Mouse (Mus musculus) limb, embryonic 11.5 days (tissue): Measurements from ENCODE around the gene Ccl7. TPM values are rescaled to one million over a fixed set of nuclear protein-coding genes. Genes with fewer than 3 reads are reported as not detected.
A peak's percentile ranks its signal among the peaks of the same experiment; 100 is the strongest.

ENCODE experiments used
- ATAC-seq: fragments of 200-750 bp; cut with Nextera tagmentation; 2 replicates; pipeline ENCODE4 v1.8.0; 2017; ENCODE audit warnings: low read depth; ENCODE audit not compliant: insufficient number of reproducible peaks, low FRiP score, low TSS enrichment
- DNase-seq: peaks from one replicate; pipeline ENCODE4 v3.0.0-alpha.2; 2015; ENCODE audit warnings: low spot score
- H3K27ac ChIP-seq: fragments of 300-500 bp; sonication (generic); replicated peaks from 2 replicates; pipeline ENCODE4 v1.5.1; 2014; ENCODE audit warnings: low read depth, mild to moderate bottlenecking, low read length
- H3K27me3 ChIP-seq: fragments of 300-500 bp; sonication (generic); 2 replicates; pipeline ENCODE4 v1.6.1; 2014; ENCODE audit warnings: mild to moderate bottlenecking, low read length, mixed read lengths; ENCODE audit not compliant: control insufficient read depth, insufficient read depth
- H3K36me3 ChIP-seq: fragments of 300-500 bp; sonication (generic); 2 replicates; pipeline ENCODE4 v1.6.1; 2014; ENCODE audit warnings: mild to moderate bottlenecking, low read length, moderate library complexity, mixed read lengths; ENCODE audit not compliant: control insufficient read depth, insufficient read depth
- H3K4me1 ChIP-seq: fragments of 300-500 bp; sonication (generic); 2 replicates; pipeline ENCODE4 v1.6.1; 2014; ENCODE audit warnings: low read length, mixed read lengths; ENCODE audit not compliant: control insufficient read depth, insufficient read depth
- H3K4me2 ChIP-seq: fragments of 300-500 bp; sonication (generic); 2 replicates; pipeline ENCODE4 v1.6.1; 2014; ENCODE audit warnings: low read depth, mild to moderate bottlenecking, moderate library complexity; ENCODE audit not compliant: severe bottlenecking
- H3K4me3 ChIP-seq: fragments of 300-500 bp; sonication (generic); 2 replicates; pipeline ENCODE4 v1.5.1; 2014; ENCODE audit warnings: low read depth, low read length
- H3K9ac ChIP-seq: fragments of 300-500 bp; sonication (generic); 2 replicates; pipeline ENCODE4 v1.6.1; 2014; ENCODE audit warnings: mild to moderate bottlenecking, low read length
- H3K9me3 ChIP-seq: fragments of 300-500 bp; sonication (generic); 2 replicates; pipeline ENCODE4 v1.6.1; 2016; ENCODE audit warnings: low read length; ENCODE audit not compliant: control insufficient read depth
- WGBS: fragments of 180-500 bp; shearing (Covaris S2); extraction: QIAGEN DNeasy Blood & Tissue Kit; methylation state at CpG from one replicate; pipeline ENCODE4 v1.1.7; 2014; 5-methylcytosine and 5-hydroxymethylcytosine counted together
- polyA plus RNA-seq: library from polyadenylated mRNA; unstranded; fragments of >200 nt; fragmentation: Nextera tagmentation; extraction: Ambion mirVana; gene quantifications from 2 replicates; pipeline ENCODE4 v1.2.1, GENCODE M21; 2014

Gene Ccl7
- polyA plus RNA-seq, result not detected in 2 replicates

DNA sequence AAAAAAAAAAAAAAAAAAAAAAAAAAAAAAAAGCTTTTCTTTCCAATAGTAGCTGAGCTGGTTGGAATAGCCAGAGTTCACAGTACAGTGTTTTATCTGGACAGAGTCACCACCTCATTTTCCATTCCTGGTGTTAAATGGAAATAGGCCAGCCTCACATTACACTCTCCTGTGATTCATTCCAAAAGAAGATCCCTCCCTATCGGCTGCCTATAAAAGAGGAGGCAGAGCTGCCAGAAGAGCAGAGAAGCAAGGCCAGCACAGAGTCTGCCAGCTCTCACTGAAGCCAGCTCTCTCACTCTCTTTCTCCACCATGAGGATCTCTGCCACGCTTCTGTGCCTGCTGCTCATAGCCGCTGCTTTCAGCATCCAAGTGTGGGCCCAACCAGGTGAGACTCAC, at the start of gene Ccl7:
TSS of gene Ccl7 (plus strand) at position 242 of the 400 bp plus-strand sequence.
- H3K9me3 ChIP-seq, result no peaks in the 10 kb centered on the region
- ATAC-seq (no peak), DNase-seq (no peak)
- no peaks in the 10 kb centered on the region for H3K4me1 ChIP-seq
- no peaks in the 10 kb centered on the region for H3K36me3 ChIP-seq
- no peaks in the 10 kb centered on the region for H3K27me3 ChIP-seq
- no peak within 1 kb of the TSS for H3K27ac ChIP-seq
- no peak within 1 kb of the TSS for H3K9ac ChIP-seq
- 74% methylated on average over 3 of the region's 3 CpGs for WGBS
- H3K4me2 ChIP-seq, result no peak within 1 kb of the TSS
- H3K4me3 ChIP-seq, result no peak within 1 kb of the TSS

DNA sequence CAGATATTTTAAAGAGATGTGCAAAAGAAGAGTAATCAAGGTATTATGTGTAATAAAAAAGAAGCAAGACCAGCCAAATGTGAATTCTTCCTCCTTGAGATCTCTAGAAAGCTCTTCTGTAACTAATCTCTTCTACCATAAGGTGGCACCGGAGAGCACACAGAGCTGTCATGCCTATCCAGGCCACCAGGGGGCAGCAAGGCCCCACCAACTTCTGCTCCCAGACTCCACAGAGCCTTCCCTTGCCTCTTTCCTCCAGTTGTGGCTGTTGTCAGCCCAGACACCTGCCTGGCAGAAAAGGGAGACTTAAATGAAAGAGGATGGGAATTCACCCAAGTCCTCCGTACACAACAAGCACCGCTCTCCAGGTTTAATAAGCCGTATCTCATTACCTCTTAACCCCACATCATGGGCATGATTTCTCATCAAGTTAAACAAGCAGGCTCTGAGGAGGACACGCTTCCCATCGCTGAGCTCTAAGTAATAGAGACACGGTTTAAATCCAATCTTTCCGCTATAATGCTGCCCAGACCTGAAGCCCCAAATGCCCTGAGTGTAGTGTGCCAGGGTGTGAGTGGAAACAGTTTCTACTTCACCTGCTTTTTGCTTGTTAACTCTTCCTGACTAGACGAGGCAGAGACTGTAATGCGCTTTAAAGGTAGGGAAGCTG, 49.2 kb upstream of the Ccl7 start:
- no peak for ATAC-seq
- H3K27ac ChIP-seq, result no peak overlapping the region

DNA sequence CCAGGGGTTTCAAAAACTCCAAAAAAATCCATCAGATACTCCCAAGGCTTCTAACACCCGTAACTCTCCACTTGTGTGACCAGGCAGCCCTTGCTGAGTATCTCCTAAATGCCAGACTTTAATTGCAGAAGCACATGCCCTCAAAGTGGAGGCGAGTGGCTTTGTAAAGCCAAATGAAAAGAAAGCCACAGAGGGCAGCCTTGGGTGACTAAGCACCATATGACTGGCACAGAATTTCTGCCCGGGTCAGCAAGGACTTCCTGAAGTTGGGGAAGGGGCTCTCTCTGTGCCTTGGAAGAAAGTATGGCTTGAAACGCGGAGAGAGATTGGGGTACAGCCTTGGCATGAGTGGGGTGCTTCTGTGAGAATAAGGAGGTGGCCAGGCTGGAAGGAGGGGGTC, 48.4 kb upstream of the Ccl7 start:
- DNase-seq, result no peak
- Histone ChIP-seq H3K4me2 (no peak overlapping the region), H3K27me3 (no peaks in the 10 kb centered on the region), H3K9me3 (no peaks in the 10 kb centered on the region), H3K27ac (no peak overlapping the region), H3K36me3 (no peaks in the 10 kb centered on the region), H3K4me1 (no peaks in the 10 kb centered on the region), H3K4me3 (no peak overlapping the region), H3K9ac (no peak overlapping the region)
- no peak for ATAC-seq
- 90% methylated on average over 5 of the region's 5 CpGs for WGBS

More for the DNA sequence above, 49.2 kb upstream of the Ccl7 start:
- no peaks in the 10 kb centered on the region for H3K27me3 ChIP-seq
- no peak overlapping the region for H3K4me2 ChIP-seq
- no peak overlapping the region for H3K9ac ChIP-seq
- peak; percentile 89 for DNase-seq
- H3K4me3 ChIP-seq, result no peak overlapping the region
- H3K4me1 ChIP-seq, result no peaks in the 10 kb centered on the region
- no peaks in the 10 kb centered on the region for H3K36me3 ChIP-seq
- no peaks in the 10 kb centered on the region for H3K9me3 ChIP-seq
- 69% methylated on average over 10 of the region's 10 CpGs for WGBS

DNA sequence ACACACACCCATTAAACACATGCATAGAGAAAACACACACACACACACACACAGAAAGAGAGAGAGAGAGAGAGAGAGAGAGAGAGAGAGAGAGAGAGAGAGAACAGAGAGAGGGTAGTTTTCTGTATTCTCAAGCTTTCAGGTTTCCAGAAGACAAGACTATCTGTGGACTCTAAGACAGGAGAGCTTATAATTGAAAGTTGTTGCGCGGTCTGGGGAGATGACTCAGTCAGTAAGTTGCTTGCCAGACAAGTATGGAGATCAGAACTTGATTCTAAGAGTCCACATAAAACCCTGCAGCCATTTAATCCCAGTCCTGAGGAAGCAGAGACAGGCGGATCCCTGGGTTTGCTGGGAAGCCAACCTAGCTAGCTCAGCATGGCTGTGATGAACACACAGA, 46.9 kb upstream of the Ccl7 start:
- WGBS, result 89% methylated on average over 3 of the region's 3 CpGs

DNA sequence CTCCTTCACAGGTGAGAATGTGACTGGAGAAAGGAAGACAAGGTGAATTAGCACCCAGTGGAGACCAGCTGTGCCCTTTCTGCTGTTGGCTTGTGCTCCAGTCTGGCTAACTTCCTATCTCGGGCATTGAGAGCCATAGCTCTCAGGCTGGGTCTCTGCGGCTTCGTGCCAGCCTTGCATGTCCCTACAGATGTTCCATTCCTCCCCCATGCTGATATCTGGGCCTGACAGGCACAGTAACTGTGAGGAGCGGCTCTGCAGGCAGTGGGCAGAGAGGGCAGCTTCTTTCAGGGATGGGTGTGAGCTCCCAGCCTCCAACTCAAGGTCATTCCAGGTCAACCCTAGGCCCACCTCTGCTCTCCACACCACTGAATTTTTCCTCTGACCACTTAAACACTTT, 46.0 kb upstream of the Ccl7 start:
- 85% methylated on average over 4 of the region's 4 CpGs for WGBS
- no peak for ATAC-seq
- H3K4me3 ChIP-seq, result no peak overlapping the region
- no peak for DNase-seq
- H3K4me2 ChIP-seq, result no peak overlapping the region
- no peak overlapping the region for H3K27ac ChIP-seq
- H3K36me3 ChIP-seq, result no peaks in the 10 kb centered on the region
- H3K27me3 ChIP-seq, result no peaks in the 10 kb centered on the region
- no peaks in the 10 kb centered on the region for H3K9me3 ChIP-seq
- no peaks in the 10 kb centered on the region for H3K4me1 ChIP-seq
- H3K9ac ChIP-seq, result no peak overlapping the region

More for the DNA sequence above, 46.9 kb upstream of the Ccl7 start:
- Histone ChIP-seq H3K4me2 (no peak overlapping the region), H3K9ac (no peak overlapping the region), H3K9me3 (no peaks in the 10 kb centered on the region), H3K27ac (no peak overlapping the region), H3K36me3 (no peaks in the 10 kb centered on the region), H3K4me3 (no peak overlapping the region), H3K27me3 (no peaks in the 10 kb centered on the region), H3K4me1 (no peaks in the 10 kb centered on the region)
- ATAC-seq, result no peak
- no peak for DNase-seq

DNA sequence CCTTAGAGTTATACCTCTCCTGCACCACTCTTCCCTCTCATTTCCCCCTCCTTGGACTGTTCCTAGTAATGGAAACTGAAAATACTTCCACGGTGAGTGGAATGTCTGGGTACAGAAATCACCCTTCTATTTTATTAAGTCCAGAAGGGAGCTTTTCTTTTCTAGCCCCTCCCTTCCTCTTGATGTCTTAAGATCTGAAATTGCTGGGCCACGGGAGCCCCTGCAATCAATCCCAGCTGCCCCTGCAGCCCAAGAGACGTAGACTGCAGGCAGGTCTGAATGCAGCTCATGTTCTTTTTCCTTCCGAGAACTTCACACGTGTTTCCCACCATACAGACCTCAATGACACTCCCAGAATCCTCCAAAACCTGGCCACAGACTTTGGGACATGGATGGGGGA, 44.9 kb upstream of the Ccl7 start:
- Histone ChIP-seq H3K36me3 (no peaks in the 10 kb centered on the region), H3K4me1 (no peaks in the 10 kb centered on the region), H3K9ac (no peak overlapping the region), H3K27ac (no peak overlapping the region), H3K4me3 (no peak overlapping the region), H3K9me3 (no peaks in the 10 kb centered on the region), H3K27me3 (no peaks in the 10 kb centered on the region), H3K4me2 (no peak overlapping the region)
- 18% methylated on average over 5 of the region's 5 CpGs for WGBS
- no peak for DNase-seq
- no peak for ATAC-seq

DNA sequence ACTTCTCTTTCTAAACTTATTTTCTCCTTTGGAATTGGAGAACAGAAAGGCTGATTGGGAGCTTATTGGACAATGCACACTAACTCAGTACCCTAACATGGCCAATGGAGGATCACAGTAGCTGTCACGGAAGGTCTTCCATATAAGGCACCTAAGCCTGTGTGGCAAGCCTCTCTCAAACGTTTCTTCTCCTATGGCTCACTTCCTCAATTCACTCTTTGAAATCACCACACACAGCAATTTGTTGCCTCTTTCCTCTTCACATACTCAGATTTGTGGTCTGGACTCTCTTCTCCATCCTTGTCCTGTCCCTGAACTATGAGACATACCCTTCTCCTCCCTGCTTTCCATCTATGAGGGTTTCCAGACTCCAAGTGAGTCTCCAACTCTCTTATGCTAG, 40.7 kb upstream of the Ccl7 start:
- no peaks in the 10 kb centered on the region for H3K27me3 ChIP-seq
- no peaks in the 10 kb centered on the region for H3K9me3 ChIP-seq
- no peak overlapping the region for H3K4me3 ChIP-seq
- H3K27ac ChIP-seq, result no peak overlapping the region
- no peak overlapping the region for H3K4me2 ChIP-seq
- no peak for ATAC-seq
- no peaks in the 10 kb centered on the region for H3K36me3 ChIP-seq
- WGBS, result 68% methylated on average over 2 of the region's 2 CpGs
- no peak overlapping the region for H3K9ac ChIP-seq
- no peaks in the 10 kb centered on the region for H3K4me1 ChIP-seq
- no peak for DNase-seq

DNA sequence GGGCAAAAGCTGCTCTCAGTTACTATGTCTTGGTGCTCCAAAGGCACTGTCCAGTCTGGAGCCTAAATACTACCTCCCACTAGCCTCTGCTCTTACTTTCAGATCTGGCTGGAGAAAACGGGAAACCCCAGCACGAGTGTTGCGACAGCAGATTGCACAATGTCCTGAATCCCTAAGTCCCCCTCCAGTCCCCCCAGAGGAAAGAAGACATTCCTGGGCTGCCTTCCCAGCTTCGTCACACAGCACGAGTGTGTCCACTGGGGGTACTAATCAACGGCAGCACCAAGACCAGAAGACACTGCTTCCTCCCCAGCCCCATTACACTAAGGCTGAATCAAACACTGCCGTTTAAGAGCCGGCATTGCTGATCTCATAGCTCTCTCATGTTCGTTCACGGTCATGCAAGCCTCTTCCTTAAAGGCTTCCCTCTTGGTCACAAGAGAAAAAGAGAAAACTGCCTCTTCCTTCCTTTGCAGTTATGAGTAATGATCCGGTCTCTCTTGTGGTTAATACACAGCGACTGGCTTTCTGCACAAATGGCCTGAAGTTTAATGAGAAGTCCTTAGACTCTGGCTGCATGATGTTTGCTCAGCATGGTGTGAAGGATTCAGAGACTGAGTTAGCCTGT, 38.6 kb upstream of the Ccl7 start:
- DNase-seq (no peak), ATAC-seq (no peak)
- Histone ChIP-seq H3K9me3 (no peaks in the 10 kb centered on the region), H3K9ac (no peak overlapping the region), H3K27me3 (no peaks in the 10 kb centered on the region), H3K4me1 (no peaks in the 10 kb centered on the region), H3K36me3 (no peaks in the 10 kb centered on the region), H3K4me2 (no peak overlapping the region), H3K27ac (no peak overlapping the region), H3K4me3 (no peak overlapping the region)
- WGBS, result 60% methylated on average over 12 of the region's 12 CpGs
